Comparison of ENCODE assay signal across 24 mouse cellular contexts in the genomic region with DNA sequence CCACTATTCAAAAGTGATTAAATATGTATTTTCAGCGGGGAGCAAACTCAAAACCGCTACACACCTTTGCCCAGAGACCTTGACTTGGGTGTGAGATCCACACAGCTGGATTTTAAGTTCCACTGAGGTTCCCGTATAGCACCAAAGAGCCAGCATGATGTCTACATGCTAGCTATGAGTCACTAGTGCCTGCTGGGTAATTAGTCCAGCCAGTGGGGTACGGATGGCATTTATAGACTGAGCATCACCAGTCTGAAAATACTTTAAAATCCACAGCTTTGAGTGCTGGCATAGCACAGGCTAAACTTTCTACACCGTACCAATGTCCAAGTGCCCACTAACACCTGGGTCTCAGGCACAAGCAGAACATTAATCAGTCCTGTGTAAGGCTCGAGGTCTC. TPM values are rescaled to one million over a fixed set of nuclear protein-coding genes. Genes with fewer than 3 reads are reported as not detected.
A peak's percentile ranks its signal among the peaks of the same experiment; 100 is the strongest.
DNase-seq lines count a peak whose midpoint lies in the region; ATAC-seq and TF ChIP-seq lines count a peak whose summit lies in the region.
"Had no signal": no experiment of that assay in that cellular context is flagged by ENCODE, and none has a peak within 500 bp of the region (broad histone marks: within the 10 kb centered on the region; RNA-seq: fewer than 3 reads in every experiment).

No protein-coding gene starts in this region.

- TF ChIP-seq CTCF in gastrocnemius, adult 2 months (IDR thresholded peaks at IDR 0.05) = no peak
- no peak for TF ChIP-seq CTCF in kidney, postnatal 0 days (IDR thresholded peaks at IDR 0.05; ENCODE audit: low read depth)
- TF ChIP-seq CTCF in E14TG2a.4 (conservative IDR thresholded peaks at IDR 0.05; ENCODE audit: low read length) = no peak

- H3K27ac ChIP-seq in gastrocnemius, adult 2 months = peak overlapping the region; percentile 71; the same call in 1 of the 2 replicates
- H3K27ac ChIP-seq in heart, embryonic 15.5 days = peak overlapping the region; percentile 73
- peak overlapping the region; percentile 68; the same call in 1 of the 2 replicates for H3K27ac ChIP-seq in kidney, postnatal 0 days
- H3K27ac ChIP-seq: limb, embryonic 12.5 days; liver, embryonic 12.5 days; midbrain, embryonic 13.5 days had no signal

- H3K4me1 ChIP-seq in heart, embryonic 15.5 days (replicated peaks) = peaks cover 71% of the 10 kb centered on the region
- peaks cover 35% of the 10 kb centered on the region for H3K4me1 ChIP-seq in kidney, postnatal 0 days (replicated peaks; ENCODE audit: insufficient read depth, low read length)
- peaks cover 97% of the 10 kb centered on the region for H3K4me1 ChIP-seq in E14TG2a.4 (replicated peaks; ENCODE audit: low read depth, low read length)

- no peak overlapping the region for H3K9ac ChIP-seq in heart, embryonic 15.5 days
- H3K9ac ChIP-seq in kidney, postnatal 0 days (ENCODE audit: low read depth, low read length) = no peak overlapping the region
- H3K9ac ChIP-seq: forebrain, postnatal 0 days; limb, embryonic 12.5 days; liver, embryonic 12.5 days; midbrain, embryonic 13.5 days had no signal

- DNase-seq in gastrocnemius, adult 2 months = no peak
- no peak for DNase-seq in gastrocnemius, postnatal 4 days (ENCODE audit: low spot score in 2 of 2)
- no peak for DNase-seq in heart, postnatal 10 days
- DNase-seq in kidney, postnatal 0 days (ENCODE audit: low spot score) = no peak
- DNase-seq in kidney, postnatal 36 days = no peak
- DNase-seq in cerebellum, adult 8-10 months = no peak
- DNase-seq: adrenal gland, postnatal 25 days; cerebellum, adult 11-12 months; cerebellum, postnatal 25 days; embryo, embryonic 11 days; forebrain, postnatal 0 days; kidney, postnatal 4 days; right cerebral cortex, postnatal 14 days; spleen, adult 18-20 months had no signal

- no peak overlapping the region for H3K4me3 ChIP-seq in gastrocnemius, adult 2 months
- no peak overlapping the region for H3K4me3 ChIP-seq in heart, embryonic 15.5 days
- no peak overlapping the region for H3K4me3 ChIP-seq in kidney, postnatal 0 days (replicated peaks; ENCODE audit: low read depth, low read length)
- H3K4me3 ChIP-seq in E14TG2a.4 (replicated peaks; ENCODE audit: low read length) = peak overlapping the region; percentile 46
- H3K4me3 ChIP-seq: limb, embryonic 12.5 days; liver, embryonic 12.5 days; midbrain, embryonic 13.5 days had no signal

- H3K27me3 ChIP-seq in heart, embryonic 15.5 days = no peaks in the 10 kb centered on the region
- H3K27me3 ChIP-seq in kidney, postnatal 0 days (ENCODE audit: insufficient read depth, low read length) = no peaks in the 10 kb centered on the region
- no peaks in the 10 kb centered on the region for H3K27me3 ChIP-seq in E14TG2a.4 (ENCODE audit: insufficient read depth, low read length)
- H3K27me3 ChIP-seq: limb, embryonic 12.5 days; liver, embryonic 12.5 days; midbrain, embryonic 13.5 days had no signal

- 65% methylated on average over 6 of the region's 6 CpGs for WGBS in heart, embryonic 15.5 days
- 63% methylated on average over 6 of the region's 6 CpGs for WGBS in kidney, postnatal 0 days

- no peaks in the 10 kb centered on the region for H3K9me3 ChIP-seq in heart, embryonic 15.5 days (replicated peaks)
- no peaks in the 10 kb centered on the region for H3K9me3 ChIP-seq in kidney, postnatal 0 days (replicated peaks; ENCODE audit: low read length)
- no peaks in the 10 kb centered on the region for H3K9me3 ChIP-seq in E14TG2a.4 (ENCODE audit: low read length)
- H3K9me3 ChIP-seq: limb, embryonic 12.5 days; liver, embryonic 12.5 days; midbrain, embryonic 13.5 days had no signal

- intact Hi-C loops in gastrocnemius, adult 2 months (cut with DNase I) = no loop called here
- intact Hi-C loops in heart, postnatal 10 days (cut with DNase I) = no loop called here

- peaks cover 3% of the 10 kb centered on the region; the same call in 1 of the 2 replicates for H3K36me3 ChIP-seq in heart, embryonic 15.5 days
- H3K36me3 ChIP-seq in kidney, postnatal 0 days (ENCODE audit: insufficient read depth, low read length) = no peaks in the 10 kb centered on the region
- H3K36me3 ChIP-seq in E14TG2a.4 (ENCODE audit: insufficient read depth, low read length) = peaks cover 92% of the 10 kb centered on the region
- H3K36me3 ChIP-seq: liver, embryonic 12.5 days had no signal

- no peak for ATAC-seq in heart, embryonic 15.5 days (replicated peaks; ENCODE audit: insufficient number of reproducible peaks, insufficient read depth, low FRiP score, low read depth)
- ATAC-seq in kidney, postnatal 0 days (replicated peaks; ENCODE audit: low FRiP score, low read depth) = no peak
- ATAC-seq: CD4-positive, CD25-positive, alpha-beta regulatory T cell, adult 4 months; forebrain, postnatal 0 days; hindbrain, embryonic 16.5 days; intestine, embryonic 16.5 days; liver, embryonic 12.5 days; lung, postnatal 0 days; midbrain, embryonic 13.5 days had no signal

- H3K4me2 ChIP-seq in heart, embryonic 15.5 days = no peak overlapping the region
- no peak overlapping the region for H3K4me2 ChIP-seq in kidney, postnatal 0 days (ENCODE audit: low read length)
- H3K4me2 ChIP-seq: limb, embryonic 12.5 days; liver, embryonic 12.5 days; midbrain, embryonic 13.5 days had no signal

RNA-seq across cellular contexts. Expression of a gene that starts 23.0 kb away (rescaled TPM):
- under 1 TPM; 0.15 to 0.33 TPM for total RNA-seq in gastrocnemius, adult 2 months (2021)
- total RNA-seq in gastrocnemius, postnatal 4 days (2021) = 1 to 10 TPM; 6.5 to 8.0 TPM
- polyA plus RNA-seq in heart, embryonic 15.5 days (2015; fragmentation: Nextera tagmentation; extraction: Ambion mirVana) = 17.2 and 32.2 TPM in 2 replicates
- total RNA-seq in heart, postnatal 10 days (2021) = 1 to 10 TPM; 6.2 to 6.3 TPM
- polyA plus RNA-seq in kidney, postnatal 0 days (2015; fragmentation: Nextera tagmentation; extraction: Ambion mirVana) = 79.8 and 88.6 TPM in 2 replicates
- total RNA-seq: MEL had no signal
- polyA plus RNA-seq: CD4-positive, CD25-positive, alpha-beta regulatory T cell, adult 4 months had no signal

RNA-seq across cellular contexts. Expression of a gene that starts 24.0 kb away (rescaled TPM):
- total RNA-seq in gastrocnemius, adult 2 months (2021) = 10 to 100 TPM; 18.7 to 23.0 TPM
- total RNA-seq in gastrocnemius, postnatal 4 days (2021) = 10 to 100 TPM; 46.8 to 57.3 TPM
- polyA plus RNA-seq in heart, embryonic 15.5 days (2015; fragmentation: Nextera tagmentation; extraction: Ambion mirVana) = 40.8 and 48.8 TPM in 2 replicates
- total RNA-seq in heart, postnatal 10 days (2021) = 10 to 100 TPM; 46.2 to 53.5 TPM
- 89.1 and 95.9 TPM in 2 replicates for polyA plus RNA-seq in kidney, postnatal 0 days (2015; fragmentation: Nextera tagmentation; extraction: Ambion mirVana)

Comparison
In these comparisons a context has a peak if more than half of its experiments do, and no peak if none do; other contexts are left out.
1. RNA of a gene that starts 23.0 kb away (total RNA-seq): 6.5 to 8.0 TPM in gastrocnemius, postnatal 4 days and 6.2 to 6.3 TPM in heart, postnatal 10 days; 0.15 to 0.33 TPM in gastrocnemius, adult 2 months; every median in the first group is over 4 times any median in the second.
2. Peak in every context shown above with its lines, with median percentiles within 50 percentile points of each other: H3K27ac ChIP-seq.